Mouse (Mus musculus) neural tube, embryonic 10.5 days (tissue): Measurements from ENCODE around the gene Polr2i.
A peak's percentile ranks its signal among the peaks of the same experiment; 100 is the strongest.
"Not testable (repeated sequence)": the region's sequence is repeated elsewhere in the genome, so short reads cannot be mapped to it uniquely, and the experiment has no call there.

Experiments
- DNase-seq: peaks from one replicate; pipeline ENCODE4 v3.0.0-alpha.2; 2017; ENCODE audit warnings: low spot score; ENCODE audit errors: extremely low spot score

The Polr2i gene

GRCm38 (mm10) chr7:30231669-30232454, at the start of gene Polr2i, which contains the start of gene Tbcb:
Gene Polr2i (plus strand): TSS chr7:30231948.
Gene Tbcb (minus strand): TSS chr7:30232272.
- DNase-seq = peak; percentile 94

GRCm38 (mm10) chr7:30183189-30183588, 48.6 kb upstream of the Polr2i start:
- DNase-seq = not testable (repeated sequence)

GRCm38 (mm10) chr7:30183879-30184289, 47.9 kb upstream of the Polr2i start, which contains the start of gene Cox7a1:
Gene Cox7a1 (plus strand): TSS chr7:30184144.
- DNase-seq = peak; percentile 67

- DNase-seq = no peak
These were observed 47.0 kb upstream of the Polr2i start for GRCm38 (mm10) chr7:30184641-30185348.

GRCm38 (mm10) chr7:30188344-30189115, 43.2 kb upstream of the Polr2i start:
- no peak for DNase-seq

- DNase-seq = no peak
These were observed 42.6 kb upstream of the Polr2i start for GRCm38 (mm10) chr7:30189116-30189491.

- no peak for DNase-seq
These were observed 39.7 kb upstream of the Polr2i start for GRCm38 (mm10) chr7:30192088-30192487.

GRCm38 (mm10) chr7:30193013-30193412, 38.7 kb upstream of the Polr2i start:
- DNase-seq = no peak

- peak; percentile 85 for DNase-seq
These were observed 38.1 kb upstream of the Polr2i start for GRCm38 (mm10) chr7:30193581-30194100.

GRCm38 (mm10) chr7:30194101-30194831, 37.5 kb upstream of the Polr2i start:
- peak; percentile 45 for DNase-seq

- peak; percentile 97 for DNase-seq
These were observed 36.9 kb upstream of the Polr2i start for GRCm38 (mm10) chr7:30194884-30195283.

- no peak for DNase-seq
These were observed 36.3 kb upstream of the Polr2i start for GRCm38 (mm10) chr7:30195461-30195860.

- no peak for DNase-seq
These were observed 35.6 kb upstream of the Polr2i start for GRCm38 (mm10) chr7:30196171-30196570.

GRCm38 (mm10) chr7:30197592-30198129, 34.1 kb upstream of the Polr2i start:
- no peak for DNase-seq

GRCm38 (mm10) chr7:30198481-30198971, 33.2 kb upstream of the Polr2i start, which contains the start of gene Capns1:
Gene Capns1 (minus strand): TSS chr7:30198811.
- DNase-seq = peak; percentile 64

GRCm38 (mm10) chr7:30199498-30200139, 32.1 kb upstream of the Polr2i start:
- DNase-seq = no peak

GRCm38 (mm10) chr7:30200200-30200599, 31.5 kb upstream of the Polr2i start:
- no peak for DNase-seq

GRCm38 (mm10) chr7:30200661-30201060, 31.1 kb upstream of the Polr2i start:
- not testable (repeated sequence) for DNase-seq

GRCm38 (mm10) chr7:30202895-30203690, 28.7 kb upstream of the Polr2i start:
- no peak for DNase-seq
